Mouse (Mus musculus) thymus, adult 2 months (tissue): ENCODE results near the gene Cbx7. TPM values are rescaled to one million over a fixed set of nuclear protein-coding genes. Genes with fewer than 3 reads are reported as not detected.
"Not testable (repeated sequence)": the region's sequence is repeated elsewhere in the genome, so short reads cannot be mapped to it uniquely, and the experiment has no call there.

Source experiments
- DNase-seq: peaks from one replicate; pipeline ENCODE4 v3.0.0; 2021
- H3K27ac ChIP-seq: fragments of 200-500 bp; 2 replicates; pipeline ENCODE4 v1.5.1; 2012; ENCODE audit warnings: low read length, control low read depth; ENCODE audit not compliant: control insufficient read depth, insufficient read depth
- H3K27me3 ChIP-seq: fragments of 200-500 bp; 2 replicates; pipeline ENCODE4 v1.6.1; 2012; ENCODE audit warnings: mild to moderate bottlenecking, low read length, moderate library complexity, mixed read lengths; ENCODE audit not compliant: control insufficient read depth, insufficient read depth
- H3K36me3 ChIP-seq: fragments of 200-500 bp; 2 replicates; pipeline ENCODE4 v1.6.1; 2012; ENCODE audit warnings: mild to moderate bottlenecking, low read length, moderate library complexity; ENCODE audit not compliant: control insufficient read depth, insufficient read depth
- H3K4me1 ChIP-seq: fragments of 200-500 bp; replicated peaks from 2 replicates; pipeline ENCODE4 v1.6.1; 2012; ENCODE audit warnings: low read length; ENCODE audit not compliant: control insufficient read depth, insufficient read depth
- H3K4me3 ChIP-seq: fragments of 200-500 bp; 2 replicates; pipeline ENCODE4 v1.5.1; 2012; ENCODE audit warnings: mild to moderate bottlenecking, low read length, control low read depth, moderate library complexity; ENCODE audit not compliant: control insufficient read depth, insufficient read depth
- CTCF ChIP-seq: fragments of 200-500 bp; IDR thresholded peaks from 2 replicates; pipeline ENCODE4 v1.5.1; 2012; ENCODE audit warnings: mild to moderate bottlenecking, control low read depth, low read length, moderate library complexity, borderline replicate concordance; ENCODE audit not compliant: control insufficient read depth, poor library complexity, insufficient read depth; ENCODE audit errors: extremely low read depth
- POLR2A ChIP-seq: fragments of 200-500 bp; IDR thresholded peaks from 2 replicates; pipeline ENCODE4 v1.6.1; 2012; ENCODE audit warnings: mild to moderate bottlenecking, low read length, control low read depth, moderate library complexity; ENCODE audit not compliant: control insufficient read depth, poor library complexity, insufficient read depth; ENCODE audit errors: extremely low read depth
- WGBS: fragments of 180-500 bp; shearing (Covaris S2); methylation state at CpG from one replicate; pipeline ENCODE4 v1.1.7; 2018; 5-methylcytosine and 5-hydroxymethylcytosine counted together
- polyA plus RNA-seq: library from polyadenylated mRNA; depleted of rRNA; stranded (reverse); fragments of >200 nt; gene quantifications from 2 replicates; pipeline ENCODE4 v1.2.3, GENCODE M21; 2012

The Cbx7 gene
- polyA plus RNA-seq, 1 experiment = 72.6 TPM

GRCm38 (mm10) chr15:79946022-79946421, 24.9 kb downstream of the Cbx7 start:
- no peak overlapping the region for H3K4me3 ChIP-seq
- TF ChIP-seq POLR2A (no peak), CTCF (peak; percentile 93)
- 18% methylated on average over 4 of the region's 4 CpGs for WGBS

GRCm38 (mm10) chr15:79944948-79945347, 26.0 kb downstream of the Cbx7 start:
- Histone ChIP-seq H3K27me3 (no peaks in the 10 kb centered on the region), H3K4me3 (no peak overlapping the region), H3K27ac (no peak overlapping the region), H3K36me3 (no peaks in the 10 kb centered on the region), H3K4me1 (peaks cover 5% of the 10 kb centered on the region)
- WGBS = 92% methylated on average over 5 of the region's 5 CpGs
- no peak for DNase-seq
- TF ChIP-seq POLR2A (no peak), CTCF (no peak)

More at GRCm38 (mm10) chr15:79946022-79946421, 24.9 kb downstream of the Cbx7 start:
- peak; percentile 86 for DNase-seq
- Histone ChIP-seq H3K27ac (no peak overlapping the region), H3K4me1 (peaks cover 13% of the 10 kb centered on the region), H3K36me3 (no peaks in the 10 kb centered on the region), H3K27me3 (no peaks in the 10 kb centered on the region)

GRCm38 (mm10) chr15:79943584-79943983, 27.3 kb downstream of the Cbx7 start:
- Histone ChIP-seq H3K27me3 (no peaks in the 10 kb centered on the region), H3K27ac (no peak overlapping the region), H3K4me3 (no peak overlapping the region), H3K36me3 (no peaks in the 10 kb centered on the region), H3K4me1 (no peaks in the 10 kb centered on the region)
- no peak for DNase-seq
- TF ChIP-seq POLR2A (no peak), CTCF (no peak)
- WGBS = 97% methylated on average over 3 of the region's 3 CpGs

GRCm38 (mm10) chr15:79942541-79942940, 28.4 kb downstream of the Cbx7 start:
- no peak for TF ChIP-seq CTCF
- WGBS = 95% methylated on average over 6 of the region's 6 CpGs
- Histone ChIP-seq H3K36me3 (no peaks in the 10 kb centered on the region), H3K4me3 (no peak overlapping the region), H3K27ac (no peak overlapping the region), H3K27me3 (no peaks in the 10 kb centered on the region), H3K4me1 (no peaks in the 10 kb centered on the region)
- no peak for DNase-seq

GRCm38 (mm10) chr15:79940932-79941331, 30.0 kb downstream of the Cbx7 start:
- no peak for TF ChIP-seq POLR2A
- no peak for TF ChIP-seq CTCF
- WGBS = 25% methylated on average over 8 of the region's 8 CpGs
- Histone ChIP-seq H3K4me1 (no peaks in the 10 kb centered on the region), H3K36me3 (no peaks in the 10 kb centered on the region), H3K27ac (no peak overlapping the region), H3K4me3 (no peak overlapping the region), H3K27me3 (no peaks in the 10 kb centered on the region)
- peak; percentile 30 for DNase-seq

GRCm38 (mm10) chr15:79939913-79940312, 31.0 kb downstream of the Cbx7 start:
- Histone ChIP-seq H3K27ac (no peak overlapping the region), H3K36me3 (no peaks in the 10 kb centered on the region), H3K4me3 (no peak overlapping the region), H3K27me3 (no peaks in the 10 kb centered on the region), H3K4me1 (no peaks in the 10 kb centered on the region)
- 92% methylated on average over 16 of the region's 16 CpGs for WGBS
- DNase-seq = no peak
- TF ChIP-seq CTCF (no peak), POLR2A (no peak)

- not testable (repeated sequence) for H3K4me3 ChIP-seq, H3K27ac ChIP-seq, H3K36me3 ChIP-seq, H3K4me1 ChIP-seq, DNase-seq, H3K27me3 ChIP-seq
- WGBS = 94% methylated on average over 5 of the region's 7 CpGs
Observed at GRCm38 (mm10) chr15:79939501-79939900, 31.4 kb downstream of the Cbx7 start.

GRCm38 (mm10) chr15:79939020-79939419, 31.9 kb downstream of the Cbx7 start:
- peaks cover 3% of the 10 kb centered on the region; the same call in 1 of the 2 replicates for H3K4me1 ChIP-seq
- H3K36me3 ChIP-seq = no peaks in the 10 kb centered on the region
- WGBS = 91% methylated on average over 12 of the region's 12 CpGs
- no peak overlapping the region for H3K4me3 ChIP-seq
- H3K27ac ChIP-seq = no peak overlapping the region
- no peak for TF ChIP-seq POLR2A
- TF ChIP-seq CTCF = no peak
- no peak for DNase-seq
- peaks cover 3% of the 10 kb centered on the region; the same call in 1 of the 2 replicates for H3K27me3 ChIP-seq
